Mouse (Mus musculus) midbrain, embryonic 16.5 days (tissue): ENCODE results near the gene S1pr1. TPM values are rescaled to one million over a fixed set of nuclear protein-coding genes. Genes with fewer than 3 reads are reported as not detected.

Source experiments
- ATAC-seq: fragments of 200-750 bp; cut with Nextera tagmentation; 2 replicates; pipeline ENCODE4 v1.8.0; 2017; ENCODE audit warnings: moderate TSS enrichment
- H3K27ac ChIP-seq: fragments of 300-500 bp; sonication (generic); 2 replicates; pipeline ENCODE4 v1.5.1; 2014; ENCODE audit warnings: mild to moderate bottlenecking, low read length, mixed read lengths
- H3K27me3 ChIP-seq: fragments of 300-500 bp; sonication (generic); 2 replicates; pipeline ENCODE4 v1.6.1; 2014; ENCODE audit warnings: low read depth, low read length, mixed read lengths; ENCODE audit not compliant: control insufficient read depth, insufficient read depth
- H3K36me3 ChIP-seq: fragments of 300-500 bp; sonication (generic); 2 replicates; pipeline ENCODE4 v1.6.1; 2014; ENCODE audit warnings: mild to moderate bottlenecking, low read length, moderate library complexity, mixed read lengths; ENCODE audit not compliant: control insufficient read depth, insufficient read depth
- H3K4me1 ChIP-seq: fragments of 300-500 bp; sonication (generic); 2 replicates; pipeline ENCODE4 v1.6.1; 2014; ENCODE audit warnings: mild to moderate bottlenecking, low read length, mixed read lengths; ENCODE audit not compliant: control insufficient read depth, insufficient read depth
- H3K4me2 ChIP-seq: fragments of 300-500 bp; sonication (generic); 2 replicates; pipeline ENCODE4 v1.6.1; 2014; ENCODE audit warnings: mild to moderate bottlenecking, low read length, mixed read lengths
- H3K4me3 ChIP-seq: fragments of 300-500 bp; sonication (generic); 2 replicates; pipeline ENCODE4 v1.5.1; 2014; ENCODE audit warnings: low read depth, mild to moderate bottlenecking, low read length, moderate library complexity, mixed read lengths
- H3K9ac ChIP-seq: fragments of 300-500 bp; sonication (generic); 2 replicates; pipeline ENCODE4 v1.6.1; 2014; ENCODE audit warnings: low read depth, low read length, mixed read lengths
- H3K9me3 ChIP-seq: fragments of 300-500 bp; sonication (generic); replicated peaks from 2 replicates; pipeline ENCODE4 v1.6.1; 2014; ENCODE audit warnings: mild to moderate bottlenecking, low read length, mixed read lengths; ENCODE audit not compliant: control insufficient read depth, poor library complexity, severe bottlenecking
- WGBS: fragments of 180-500 bp; shearing (Covaris S2); extraction: QIAGEN DNeasy Blood & Tissue Kit; methylation state at CpG from one replicate; pipeline ENCODE4 v1.1.7; 2014; 5-methylcytosine and 5-hydroxymethylcytosine counted together
- polyA plus RNA-seq: library from polyadenylated mRNA; unstranded; fragments of >200 nt; fragmentation: Nextera tagmentation; extraction: Ambion mirVana; gene quantifications from 2 replicates; pipeline ENCODE4 v1.2.1, GENCODE M21; 2015

S1pr1 gene
- 23.6 and 29.9 TPM in 2 replicates for polyA plus RNA-seq

DNA sequence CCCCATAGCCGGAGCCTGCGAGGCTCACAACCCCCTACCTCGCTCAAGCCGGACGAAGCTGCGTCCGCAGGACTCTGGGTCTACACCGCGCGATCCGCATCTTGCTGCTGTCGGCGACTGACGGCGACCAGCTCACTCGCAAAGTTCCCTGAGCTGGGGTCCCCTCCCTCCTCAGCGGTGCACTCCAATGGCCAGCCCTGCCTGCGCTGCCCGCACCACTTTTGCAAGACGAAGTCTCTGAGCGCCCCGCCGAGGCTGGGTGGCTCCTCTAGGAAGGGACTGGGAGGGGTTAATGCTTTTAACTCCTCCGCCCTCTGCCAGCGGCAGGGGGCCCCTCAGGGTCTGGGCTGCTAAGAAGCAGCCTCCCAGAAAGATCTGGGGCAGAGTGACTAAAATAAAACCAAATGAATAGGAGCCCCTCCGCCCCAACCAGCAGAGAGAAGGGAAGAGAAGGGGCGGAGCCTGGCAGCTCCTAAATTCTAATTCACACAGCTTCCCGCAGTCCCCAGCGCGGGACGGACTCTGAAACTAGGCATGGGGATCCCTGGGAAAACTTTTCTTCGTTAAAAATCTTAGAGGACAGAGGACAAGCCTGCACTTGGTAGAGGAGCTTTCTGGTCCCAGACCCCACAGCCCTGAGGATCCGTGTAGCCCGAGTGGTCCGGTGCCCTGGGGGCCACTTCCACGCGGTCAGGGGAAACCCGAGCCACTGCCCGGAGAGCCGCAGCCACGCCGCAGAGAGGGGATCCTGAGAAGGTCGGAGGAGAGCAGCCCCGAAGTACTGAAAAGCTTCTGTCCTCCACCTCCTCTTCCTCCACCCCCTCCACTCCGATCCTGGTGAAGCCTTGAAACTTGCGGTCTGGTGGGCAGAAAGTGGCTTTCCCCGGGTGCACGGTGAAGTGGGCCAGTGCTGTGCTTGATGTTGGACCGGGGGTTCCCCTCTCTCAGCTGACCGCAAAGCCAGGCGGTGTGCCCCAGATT lies at the start of gene S1pr1:
Gene S1pr1, minus strand, starts transcription at position 402 of the 981 bp plus-strand sequence.
- peaks cover 4% of the 10 kb centered on the region; the same call in 1 of the 2 replicates for H3K27me3 ChIP-seq
- H3K36me3 ChIP-seq = no peaks in the 10 kb centered on the region; the same call in 1 of the 2 replicates
- peak within 1 kb of the TSS; percentile 96 for H3K4me2 ChIP-seq
- peak within 1 kb of the TSS; percentile 61 for H3K9ac ChIP-seq
- peaks cover 7% of the 10 kb centered on the region; the same call in 1 of the 2 replicates for H3K4me1 ChIP-seq
- peak within 1 kb of the TSS; percentile 54 for H3K4me3 ChIP-seq
- peak within 1 kb of the TSS; percentile 65 for H3K27ac ChIP-seq
- peak; percentile 92 for ATAC-seq
- no peaks in the 10 kb centered on the region for H3K9me3 ChIP-seq
- 0% methylated on average over 51 of the region's 51 CpGs for WGBS

DNA sequence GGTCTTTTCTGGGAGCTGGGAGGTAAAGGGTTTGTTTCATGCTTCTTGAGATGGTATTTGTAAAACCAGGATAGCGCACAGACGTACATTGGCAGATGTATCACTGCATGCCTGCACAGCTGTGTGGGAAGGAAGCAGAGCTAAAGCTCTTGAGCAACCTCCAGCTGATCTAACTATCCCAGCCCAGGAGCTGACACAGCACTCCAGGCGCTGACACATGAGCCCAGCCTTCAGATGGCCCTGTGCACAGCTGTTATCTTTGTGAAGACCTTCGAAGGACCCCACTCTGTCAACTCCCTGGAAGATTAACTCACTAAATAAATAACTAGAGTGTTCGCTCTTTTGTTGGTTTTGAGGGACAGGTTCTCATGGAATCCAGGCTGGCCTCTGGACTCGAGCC lies 48.4 kb upstream of the S1pr1 start:
- Histone ChIP-seq H3K27me3 (no peaks in the 10 kb centered on the region), H3K27ac (no peak overlapping the region), H3K4me3 (no peak overlapping the region), H3K36me3 (no peaks in the 10 kb centered on the region), H3K9ac (no peak overlapping the region), H3K4me2 (no peak overlapping the region), H3K4me1 (no peaks in the 10 kb centered on the region), H3K9me3 (no peaks in the 10 kb centered on the region)
- 72% methylated on average over 6 of the region's 6 CpGs for WGBS
- no peak for ATAC-seq

DNA sequence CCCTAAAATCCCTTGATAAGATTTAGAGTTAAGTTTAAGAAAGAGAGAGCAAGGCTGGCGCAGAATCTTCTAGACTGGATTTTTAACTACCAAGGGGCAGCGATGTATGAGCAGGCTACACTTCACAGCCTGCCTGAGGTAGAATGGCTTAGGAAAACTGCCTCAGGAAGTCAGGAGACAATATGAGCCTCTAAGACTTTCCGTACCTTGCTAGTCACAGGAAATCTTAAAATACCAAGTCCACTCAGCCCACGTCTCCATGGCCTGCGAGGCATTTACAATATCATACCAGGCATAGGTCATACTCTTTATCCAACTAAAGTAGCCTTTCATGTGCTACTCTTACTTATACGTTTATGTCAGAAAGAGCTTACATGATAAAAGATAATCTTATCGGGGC lies 48.0 kb upstream of the S1pr1 start:
- no peaks in the 10 kb centered on the region for H3K36me3 ChIP-seq

DNA sequence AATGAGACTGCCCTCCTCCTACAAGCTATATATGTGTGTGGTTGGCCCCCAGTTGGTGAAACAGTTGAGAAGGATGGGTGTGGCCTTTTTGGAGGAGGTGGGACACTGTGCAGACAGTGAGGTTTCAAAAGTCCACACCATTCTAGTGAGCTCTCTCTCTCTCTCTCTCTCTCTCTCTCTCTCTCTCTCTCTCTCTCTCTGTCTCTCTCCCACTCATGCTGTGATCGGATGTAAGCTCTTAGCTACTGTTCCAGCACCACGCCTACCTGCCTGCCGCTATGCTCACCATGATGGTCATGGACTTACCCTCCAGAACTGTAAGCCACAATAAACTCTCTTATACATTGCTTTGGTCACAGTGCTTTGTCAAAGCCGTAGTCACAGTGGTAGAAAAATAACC lies 44.8 kb upstream of the S1pr1 start:
- WGBS = 94% methylated on average over 4 of the region's 4 CpGs
- Histone ChIP-seq H3K27ac (no peak overlapping the region), H3K9me3 (no peaks in the 10 kb centered on the region), H3K36me3 (no peaks in the 10 kb centered on the region), H3K27me3 (no peaks in the 10 kb centered on the region), H3K4me2 (no peak overlapping the region), H3K4me3 (no peak overlapping the region), H3K9ac (no peak overlapping the region), H3K4me1 (no peaks in the 10 kb centered on the region)
- no peak for ATAC-seq

More for the DNA sequence above, 48.0 kb upstream of the S1pr1 start:
- H3K9me3 ChIP-seq = no peaks in the 10 kb centered on the region
- no peak for ATAC-seq
- WGBS = 82% methylated on average over 7 of the region's 7 CpGs
- no peaks in the 10 kb centered on the region for H3K27me3 ChIP-seq
- no peak overlapping the region for H3K9ac ChIP-seq
- no peak overlapping the region for H3K4me2 ChIP-seq
- H3K4me1 ChIP-seq = no peaks in the 10 kb centered on the region
- H3K4me3 ChIP-seq = no peak overlapping the region
- H3K27ac ChIP-seq = no peak overlapping the region

DNA sequence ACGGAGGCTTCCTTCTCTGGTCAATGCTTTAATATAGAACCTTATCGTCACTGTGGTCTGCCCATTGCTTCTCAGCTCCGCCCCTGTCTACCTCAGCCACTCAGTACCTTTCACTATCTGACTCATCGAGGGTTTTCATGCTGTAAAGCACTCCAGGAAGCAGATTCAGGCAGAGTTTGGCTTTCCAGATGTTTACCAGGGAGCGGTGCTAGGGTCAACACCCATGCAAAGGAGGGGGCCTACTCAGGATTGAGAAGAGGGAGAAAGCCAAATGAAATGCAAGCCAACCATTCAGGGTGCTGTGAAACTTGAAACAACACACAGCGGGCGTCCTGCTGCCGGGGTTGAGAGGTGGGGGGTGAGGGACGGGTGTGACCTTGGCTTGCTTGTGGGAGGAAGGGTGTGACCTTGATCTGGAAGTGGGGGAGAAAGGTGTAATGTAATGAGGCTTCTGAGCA lies 43.6 kb upstream of the S1pr1 start:
- Histone ChIP-seq H3K4me3 (no peak overlapping the region), H3K4me1 (no peaks in the 10 kb centered on the region), H3K27ac (no peak overlapping the region), H3K27me3 (no peaks in the 10 kb centered on the region), H3K9me3 (no peaks in the 10 kb centered on the region), H3K36me3 (no peaks in the 10 kb centered on the region), H3K9ac (no peak overlapping the region), H3K4me2 (no peak overlapping the region)
- no peak for ATAC-seq
- 26% methylated on average over 9 of the region's 9 CpGs for WGBS

DNA sequence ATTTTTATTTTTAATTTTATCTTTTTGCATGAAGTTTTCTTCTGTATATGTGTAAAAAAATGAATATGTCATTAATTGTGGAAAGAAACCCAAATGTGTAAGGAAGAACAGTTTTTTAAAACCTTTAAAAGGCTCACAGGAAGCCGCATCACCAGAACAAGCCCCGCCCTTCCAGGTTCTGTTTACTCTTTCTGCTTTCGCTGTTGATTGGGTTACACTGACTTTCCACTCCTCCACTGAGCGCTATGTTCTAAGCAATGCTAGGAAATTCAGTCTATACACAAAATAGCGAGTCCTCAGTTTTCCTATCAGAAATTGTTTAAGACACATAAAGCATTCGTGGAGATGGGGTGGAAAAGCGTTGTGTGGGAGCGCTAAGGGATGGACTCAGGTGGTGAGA lies 39.6 kb upstream of the S1pr1 start:
- H3K4me2 ChIP-seq = no peak overlapping the region
- H3K4me1 ChIP-seq = no peaks in the 10 kb centered on the region
- no peak overlapping the region for H3K9ac ChIP-seq
- no peak for ATAC-seq
- H3K27me3 ChIP-seq = no peaks in the 10 kb centered on the region
- no peaks in the 10 kb centered on the region for H3K9me3 ChIP-seq
- no peaks in the 10 kb centered on the region for H3K36me3 ChIP-seq
- no peak overlapping the region for H3K4me3 ChIP-seq
- no peak overlapping the region for H3K27ac ChIP-seq
- WGBS = 58% methylated on average over 8 of the region's 8 CpGs

DNA sequence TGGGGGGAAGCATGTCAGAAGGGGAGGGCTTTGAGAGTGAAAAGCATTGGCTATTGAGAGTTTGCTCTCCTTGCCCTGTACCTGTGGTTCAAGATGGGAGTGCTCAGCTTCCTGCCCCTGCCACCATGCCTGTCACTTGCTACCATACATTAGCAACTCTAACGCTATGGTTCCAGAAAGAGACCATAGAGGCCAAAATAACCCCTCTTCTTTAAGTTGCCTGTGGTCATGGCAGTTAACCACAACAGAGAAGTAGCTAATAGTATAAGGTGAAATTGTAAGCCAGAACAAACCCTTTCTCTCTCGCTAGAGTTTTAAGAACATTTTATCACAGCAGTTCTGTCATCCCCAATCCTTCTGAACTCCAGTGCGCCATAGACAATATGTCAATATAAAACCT lies 35.5 kb upstream of the S1pr1 start:
- Histone ChIP-seq H3K27me3 (no peaks in the 10 kb centered on the region), H3K27ac (no peak overlapping the region), H3K4me1 (no peaks in the 10 kb centered on the region), H3K9ac (no peak overlapping the region), H3K9me3 (no peaks in the 10 kb centered on the region), H3K4me2 (no peak overlapping the region), H3K36me3 (no peaks in the 10 kb centered on the region), H3K4me3 (no peak overlapping the region)
- WGBS = 94% methylated on average over 3 of the region's 3 CpGs
- no peak for ATAC-seq

DNA sequence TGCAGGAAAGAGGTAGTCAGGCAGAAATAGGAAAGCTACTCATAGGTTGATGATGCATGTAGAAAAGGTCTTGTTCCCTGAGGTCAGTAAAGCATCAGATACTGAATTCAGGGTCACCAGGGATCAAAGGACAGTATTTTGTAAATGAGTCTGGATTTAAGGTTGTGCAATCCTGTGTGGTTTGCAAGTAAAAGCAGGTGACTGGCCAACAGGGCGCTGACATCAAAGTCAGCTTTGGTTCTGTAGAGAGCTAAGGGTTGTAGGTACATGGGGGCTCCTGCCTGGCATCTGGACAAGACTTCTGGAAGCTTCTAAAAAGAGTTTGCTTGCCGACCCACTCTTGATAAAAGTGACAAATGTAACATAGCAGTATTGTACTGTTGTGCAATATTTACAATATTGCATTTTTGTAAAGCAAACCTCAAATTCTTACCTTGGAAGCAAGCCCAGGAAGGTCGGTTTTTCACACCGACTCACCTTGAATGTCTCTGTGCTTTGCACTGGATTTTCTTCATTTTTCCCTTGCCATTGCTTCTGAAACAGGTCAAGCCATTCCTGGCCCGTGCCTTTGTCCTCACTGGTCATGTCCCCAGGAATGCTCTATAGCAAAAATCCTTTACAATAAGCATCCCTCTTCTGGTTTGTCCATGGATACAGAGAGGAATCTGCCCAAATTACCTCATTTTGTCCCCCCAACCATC lies 33.6 kb upstream of the S1pr1 start:
- no peak overlapping the region for H3K27ac ChIP-seq
- no peak for ATAC-seq
- H3K9me3 ChIP-seq = no peaks in the 10 kb centered on the region
- no peaks in the 10 kb centered on the region for H3K27me3 ChIP-seq
- WGBS = 87% methylated on average over 5 of the region's 5 CpGs
- no peaks in the 10 kb centered on the region for H3K4me1 ChIP-seq
- no peak overlapping the region for H3K4me2 ChIP-seq
- no peaks in the 10 kb centered on the region for H3K36me3 ChIP-seq
- H3K9ac ChIP-seq = no peak overlapping the region
- H3K4me3 ChIP-seq = no peak overlapping the region

DNA sequence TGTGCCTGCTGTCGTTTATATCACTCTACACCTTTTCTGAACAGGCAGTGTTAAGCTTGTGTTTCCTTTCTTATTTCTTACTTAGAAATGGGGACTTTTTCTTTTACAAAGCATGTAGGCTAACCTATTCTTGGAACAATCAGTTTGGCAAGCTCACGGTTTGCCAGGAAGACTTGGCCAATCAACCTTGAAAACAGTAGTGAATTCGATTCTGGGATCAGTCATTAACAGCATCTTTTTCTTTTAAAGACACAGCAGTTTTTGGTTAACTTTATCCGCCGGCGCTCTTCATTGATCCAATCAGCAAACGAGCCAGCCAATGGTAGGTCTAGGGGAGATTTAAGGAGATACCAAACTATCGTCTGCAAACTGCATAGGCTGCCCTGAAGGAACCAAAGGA lies 31.6 kb upstream of the S1pr1 start:
- H3K9me3 ChIP-seq = no peaks in the 10 kb centered on the region
- 89% methylated on average over 8 of the region's 8 CpGs for WGBS
- H3K27me3 ChIP-seq = no peaks in the 10 kb centered on the region
- no peaks in the 10 kb centered on the region for H3K36me3 ChIP-seq
- H3K27ac ChIP-seq = no peak overlapping the region
- no peaks in the 10 kb centered on the region for H3K4me1 ChIP-seq
- H3K9ac ChIP-seq = no peak overlapping the region
- H3K4me2 ChIP-seq = no peak overlapping the region
- no peak for ATAC-seq
- no peak overlapping the region for H3K4me3 ChIP-seq
